Mouse (Mus musculus): ENCODE measurements around the gene Gm28372.

GRCm38 (mm10) chr2:130408194-130408593 lies 3.2 kb downstream of the Gm28372 start:
- TF ChIP-seq POLR2A (IDR thresholded peaks at IDR 0.05; ENCODE audit: borderline replicate concordance, insufficient read depth, low read length) (no peak), CTCF (IDR thresholded peaks at IDR 0.05; ENCODE audit: borderline replicate concordance, insufficient read depth, low read depth, low read length) (no peak)

Measured in cerebellum, adult 2 months (tissue).